Mouse (Mus musculus): ENCODE data around the gene Ubac1. TPM values are rescaled to one million over a fixed set of nuclear protein-coding genes. Genes with fewer than 3 reads are reported as not detected.
A peak's percentile ranks its signal among the peaks of the same experiment; 100 is the strongest.

Ubac1 gene
- polyA plus RNA-seq, 1 experiment: 128 TPM

DNA sequence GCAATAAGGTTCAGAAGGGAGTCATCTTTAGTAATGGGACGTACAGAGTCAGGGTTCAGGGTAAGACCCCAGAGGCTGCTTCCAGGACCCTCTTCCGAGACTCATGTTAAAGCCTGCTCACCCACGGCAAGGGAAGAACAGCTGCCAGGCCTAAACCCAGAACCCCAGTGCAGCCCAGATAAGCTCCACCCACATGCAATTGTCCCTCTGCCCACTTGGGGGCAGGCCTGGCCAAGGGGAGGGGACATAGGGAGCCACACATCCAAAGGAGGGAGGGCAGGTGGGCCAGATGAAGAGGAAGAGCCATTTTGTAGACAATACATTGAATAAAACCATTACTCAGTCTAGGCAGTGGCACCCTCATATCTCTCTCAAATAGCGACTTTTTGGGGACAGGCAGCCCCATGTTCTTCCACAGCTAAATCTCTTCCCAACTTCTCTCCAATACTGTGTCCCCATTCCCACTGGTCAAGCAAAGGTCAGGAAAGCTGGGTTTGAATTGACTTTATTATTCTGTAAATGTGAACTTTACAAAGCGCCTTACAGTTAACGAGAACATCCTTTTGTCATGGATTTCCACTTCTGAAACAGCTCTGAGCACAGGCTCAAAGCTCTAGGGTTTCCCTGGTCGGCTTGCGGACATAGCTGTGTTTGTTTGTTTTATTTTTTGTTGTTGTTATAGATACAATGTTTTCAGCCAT lies 33.6 kb upstream of the Ubac1 start:
- Histone ChIP-seq H3K79me2 (ENCODE audit: control insufficient read depth, insufficient read depth) (no peaks in the 10 kb centered on the region), H3K36me3 (ENCODE audit: control insufficient read depth, insufficient read depth) (peaks cover 4% of the 10 kb centered on the region), H3K4me2 (ENCODE audit: low read depth) (no peak overlapping the region), H3ac (ENCODE audit: control insufficient read depth, insufficient read length) (no peak overlapping the region), H3K27me3 (ENCODE audit: control insufficient read depth, insufficient read depth, insufficient read length) (no peaks in the 10 kb centered on the region), H3K4me3 (no peak overlapping the region)
- TF ChIP-seq POLR2AphosphoS2 (IDR thresholded peaks at IDR 0.05; ENCODE audit: insufficient read length, low read depth) (no peak), E2F4 (IDR thresholded peaks at IDR 0.05; ENCODE audit: insufficient read depth) (no peak), MYOG (IDR thresholded peaks at IDR 0.05; ENCODE audit: control insufficient read depth in 1 of 3, insufficient read depth in 1 of 3, insufficient read length in 2 of 3, low read depth in 2 of 3) (peak in 2 of 3 experiments; percentile 2 to 68), MAX (IDR thresholded peaks at IDR 0.05; ENCODE audit: low read depth) (no peak), USF1 (IDR thresholded peaks at IDR 0.05; ENCODE audit: low read depth) (no peak), MYOD1 (IDR thresholded peaks at IDR 0.05; ENCODE audit: control insufficient read depth in 1 of 3, insufficient read length in 2 of 3, low read depth in 2 of 3) (peak in 2 of 3 experiments; percentile 25 to 48)

DNA sequence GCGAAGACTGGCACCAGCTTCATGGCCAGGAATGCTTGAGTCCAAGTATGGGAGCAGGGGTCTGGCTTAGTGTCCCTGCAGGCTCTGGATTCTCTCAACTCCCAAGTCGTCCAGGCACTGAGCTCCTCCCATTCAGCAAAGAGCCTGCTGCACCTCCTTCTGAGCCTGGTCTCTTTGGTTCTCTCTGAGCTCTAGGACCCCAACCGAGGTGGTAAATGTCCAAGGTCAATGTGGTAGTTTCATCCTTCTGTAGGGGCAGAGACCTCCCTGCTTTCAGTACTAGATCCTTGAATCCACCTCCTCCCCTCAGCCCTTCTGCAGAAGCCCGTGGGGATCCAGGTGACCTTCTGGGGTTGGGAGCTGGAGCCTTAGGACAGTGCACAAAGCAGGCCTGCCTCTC lies 31.3 kb upstream of the Ubac1 start:
- peaks cover 20% of the 10 kb centered on the region for H3K27me3 ChIP-seq (ENCODE audit: control insufficient read depth, insufficient read depth, insufficient read length)

DNA sequence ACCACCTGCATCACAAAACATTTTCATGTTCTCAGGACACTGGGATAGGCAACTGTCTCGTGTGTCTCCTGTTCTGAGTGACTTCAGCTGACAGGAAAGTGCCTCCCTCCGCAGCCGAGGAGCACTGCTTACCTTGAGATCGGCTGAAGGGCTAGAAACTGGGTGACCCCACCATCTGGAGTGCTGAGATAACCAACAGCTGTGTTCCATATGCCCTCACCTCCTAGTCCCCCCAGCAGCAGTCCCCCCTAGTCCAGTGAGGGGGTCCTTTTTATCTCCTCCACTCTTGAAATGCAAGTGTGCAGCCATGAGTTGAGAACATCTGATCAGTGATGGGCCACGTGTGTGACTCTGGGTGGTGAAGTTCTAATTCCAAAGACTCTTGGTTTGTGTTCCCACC lies 27.3 kb upstream of the Ubac1 start:
- H3K27me3 ChIP-seq (ENCODE audit: control insufficient read depth, insufficient read depth, insufficient read length): peaks cover 52% of the 10 kb centered on the region
- H3K79me2 ChIP-seq (ENCODE audit: control insufficient read depth, insufficient read depth): no peaks in the 10 kb centered on the region
- H3K36me3 ChIP-seq (ENCODE audit: control insufficient read depth, insufficient read depth): no peaks in the 10 kb centered on the region
- no peak for TF ChIP-seq TCF12 (IDR thresholded peaks at IDR 0.05; ENCODE audit: insufficient read depth, poor library complexity, severe bottlenecking)
- TF ChIP-seq SRF (IDR thresholded peaks at IDR 0.05; ENCODE audit: control insufficient read depth, insufficient read length, low read depth): no peak
- TF ChIP-seq CEBPB (IDR thresholded peaks at IDR 0.05; ENCODE audit: insufficient read depth, poor library complexity, severe bottlenecking): no peak
- no peak for TF ChIP-seq MYOG (IDR thresholded peaks at IDR 0.05; ENCODE audit: control insufficient read depth in 1 of 3, insufficient read depth in 1 of 3, insufficient read length in 2 of 3, low read depth in 2 of 3)
- no peak for TF ChIP-seq TCF3 (IDR thresholded peaks at IDR 0.05; ENCODE audit: insufficient read length, low read depth)
- no peak for TF ChIP-seq REST (IDR thresholded peaks at IDR 0.05; ENCODE audit: insufficient read depth, insufficient read length)
- no peak overlapping the region for H3ac ChIP-seq (ENCODE audit: control insufficient read depth, insufficient read length)
- H3K4me2 ChIP-seq (ENCODE audit: low read depth): no peak overlapping the region
- H3K4me3 ChIP-seq: no peak overlapping the region

More for the DNA sequence above, 31.3 kb upstream of the Ubac1 start:
- TF ChIP-seq POLR2A (IDR thresholded peaks at IDR 0.05; ENCODE audit: insufficient read length, low read depth) (no peak), E2F4 (IDR thresholded peaks at IDR 0.05; ENCODE audit: insufficient read depth) (no peak), REST (IDR thresholded peaks at IDR 0.05; ENCODE audit: insufficient read depth, insufficient read length) (no peak), USF1 (IDR thresholded peaks at IDR 0.05; ENCODE audit: low read depth) (no peak), SRF (IDR thresholded peaks at IDR 0.05; ENCODE audit: control insufficient read depth, insufficient read length, low read depth) (no peak), TCF3 (IDR thresholded peaks at IDR 0.05; ENCODE audit: insufficient read length, low read depth) (no peak), MYOG (IDR thresholded peaks at IDR 0.05; ENCODE audit: control insufficient read depth in 1 of 3, insufficient read depth in 1 of 3, insufficient read length in 2 of 3, low read depth in 2 of 3) (no peak), TCF12 (IDR thresholded peaks at IDR 0.05; ENCODE audit: insufficient read depth, poor library complexity, severe bottlenecking) (no peak), MYOD1 (IDR thresholded peaks at IDR 0.05; ENCODE audit: control insufficient read depth in 1 of 3, insufficient read length in 2 of 3, low read depth in 2 of 3) (no peak), POLR2AphosphoS2 (IDR thresholded peaks at IDR 0.05; ENCODE audit: insufficient read length, low read depth) (no peak), CEBPB (IDR thresholded peaks at IDR 0.05; ENCODE audit: insufficient read depth, poor library complexity, severe bottlenecking) (no peak)
- H3K79me2 ChIP-seq (ENCODE audit: control insufficient read depth, insufficient read depth): no peaks in the 10 kb centered on the region
- H3K4me3 ChIP-seq: no peak overlapping the region
- no peak overlapping the region for H3K4me2 ChIP-seq (ENCODE audit: low read depth)
- no peak overlapping the region for H3ac ChIP-seq (ENCODE audit: control insufficient read depth, insufficient read length)
- peaks cover under 1% of the 10 kb centered on the region for H3K36me3 ChIP-seq (ENCODE audit: control insufficient read depth, insufficient read depth)

- Histone ChIP-seq H3K27me3 (ENCODE audit: control insufficient read depth, insufficient read depth, insufficient read length) (peaks cover 85% of the 10 kb centered on the region), H3K36me3 (ENCODE audit: control insufficient read depth, insufficient read depth) (no peaks in the 10 kb centered on the region), H3K4me2 (ENCODE audit: low read depth) (no peak overlapping the region), H3ac (ENCODE audit: control insufficient read depth, insufficient read length) (no peak overlapping the region), H3K4me3 (no peak overlapping the region), H3K79me2 (ENCODE audit: control insufficient read depth, insufficient read depth) (no peaks in the 10 kb centered on the region)
- TF ChIP-seq REST (IDR thresholded peaks at IDR 0.05; ENCODE audit: insufficient read depth, insufficient read length) (no peak), POLR2AphosphoS2 (IDR thresholded peaks at IDR 0.05; ENCODE audit: insufficient read length, low read depth) (no peak), E2F4 (IDR thresholded peaks at IDR 0.05; ENCODE audit: insufficient read depth) (no peak), TCF12 (IDR thresholded peaks at IDR 0.05; ENCODE audit: insufficient read depth, poor library complexity, severe bottlenecking) (no peak), POLR2A (IDR thresholded peaks at IDR 0.05; ENCODE audit: insufficient read length, low read depth) (no peak), USF1 (IDR thresholded peaks at IDR 0.05; ENCODE audit: low read depth) (no peak), MYOG (IDR thresholded peaks at IDR 0.05; ENCODE audit: control insufficient read depth in 1 of 3, insufficient read depth in 1 of 3, insufficient read length in 2 of 3, low read depth in 2 of 3) (no peak), MAX (IDR thresholded peaks at IDR 0.05; ENCODE audit: low read depth) (no peak), CEBPB (IDR thresholded peaks at IDR 0.05; ENCODE audit: insufficient read depth, poor library complexity, severe bottlenecking) (no peak), MYOD1 (IDR thresholded peaks at IDR 0.05; ENCODE audit: control insufficient read depth in 1 of 3, insufficient read length in 2 of 3, low read depth in 2 of 3) (no peak)
Measured at GRCm38 (mm10) chr2:26044216-26044615, 22.7 kb upstream of the Ubac1 start.

GRCm38 (mm10) chr2:26042603-26043002 lies 21.1 kb upstream of the Ubac1 start:
- H3K79me2 ChIP-seq (ENCODE audit: control insufficient read depth, insufficient read depth): no peaks in the 10 kb centered on the region
- no peak overlapping the region for H3K4me3 ChIP-seq
- no peak overlapping the region for H3ac ChIP-seq (ENCODE audit: control insufficient read depth, insufficient read length)
- H3K27me3 ChIP-seq (ENCODE audit: control insufficient read depth, insufficient read depth, insufficient read length): peaks cover 88% of the 10 kb centered on the region
- no peaks in the 10 kb centered on the region for H3K36me3 ChIP-seq (ENCODE audit: control insufficient read depth, insufficient read depth)
- TF ChIP-seq REST (IDR thresholded peaks at IDR 0.05; ENCODE audit: insufficient read depth, insufficient read length) (no peak), CEBPB (IDR thresholded peaks at IDR 0.05; ENCODE audit: insufficient read depth, poor library complexity, severe bottlenecking) (no peak), MAX (IDR thresholded peaks at IDR 0.05; ENCODE audit: low read depth) (no peak), POLR2AphosphoS2 (IDR thresholded peaks at IDR 0.05; ENCODE audit: insufficient read length, low read depth) (no peak), MYOD1 (IDR thresholded peaks at IDR 0.05; ENCODE audit: control insufficient read depth in 1 of 3, insufficient read length in 2 of 3, low read depth in 2 of 3) (no peak), USF1 (IDR thresholded peaks at IDR 0.05; ENCODE audit: low read depth) (no peak), MYOG (IDR thresholded peaks at IDR 0.05; ENCODE audit: control insufficient read depth in 1 of 3, insufficient read depth in 1 of 3, insufficient read length in 2 of 3, low read depth in 2 of 3) (no peak), SRF (IDR thresholded peaks at IDR 0.05; ENCODE audit: control insufficient read depth, insufficient read length, low read depth) (no peak), TCF3 (IDR thresholded peaks at IDR 0.05; ENCODE audit: insufficient read length, low read depth) (no peak), POLR2A (IDR thresholded peaks at IDR 0.05; ENCODE audit: insufficient read length, low read depth) (no peak), E2F4 (IDR thresholded peaks at IDR 0.05; ENCODE audit: insufficient read depth) (no peak), TCF12 (IDR thresholded peaks at IDR 0.05; ENCODE audit: insufficient read depth, poor library complexity, severe bottlenecking) (no peak)
- no peak overlapping the region for H3K4me2 ChIP-seq (ENCODE audit: low read depth)

Data from myocyte (in vitro differentiated cells).